Mouse (Mus musculus) olfactory bulb, adult 2 months (tissue): Measurements from ENCODE around the gene Med26.

ENCODE experiments used
- CTCF ChIP-seq: fragments of 200-500 bp; IDR thresholded peaks from 2 replicates; pipeline ENCODE4 v1.5.1; 2012; ENCODE audit warnings: low read depth, mild to moderate bottlenecking, low read length, moderate library complexity; ENCODE audit not compliant: insufficient read depth
- POLR2A ChIP-seq: fragments of 200-500 bp; IDR thresholded peaks from 2 replicates; pipeline ENCODE4 v1.6.1; 2012; ENCODE audit warnings: mild to moderate bottlenecking, low read depth, low read length, moderate library complexity; ENCODE audit not compliant: insufficient read depth

DNA sequence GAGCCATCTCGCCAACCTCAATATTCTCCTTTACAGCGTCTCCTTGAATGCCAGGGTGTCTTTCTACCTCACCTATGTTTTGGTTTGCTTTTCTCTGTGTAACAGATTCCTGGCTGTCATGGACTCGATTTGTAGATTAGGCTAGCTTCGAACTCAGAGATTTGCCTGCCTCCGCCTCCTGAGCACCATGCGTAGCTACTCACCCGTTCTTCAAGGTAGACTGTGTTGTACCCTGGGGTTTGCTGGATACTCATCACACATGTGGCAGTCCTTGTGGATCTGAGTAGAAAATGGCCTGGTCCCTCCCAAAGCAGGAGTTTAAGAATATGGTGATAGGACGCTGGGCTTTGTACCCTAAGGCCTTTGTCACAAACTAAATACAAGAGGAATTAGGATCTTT is 54.7 kb downstream of the Med26 start:
- TF ChIP-seq POLR2A = no peak
- no peak for TF ChIP-seq CTCF
